Mouse (Mus musculus) ES-E14 (cell line): ENCODE results near the gene Pde6h. TPM values are rescaled to one million over a fixed set of nuclear protein-coding genes. Genes with fewer than 3 reads are reported as not detected.

Source experiments
- DNase-seq: peaks from one replicate; pipeline ENCODE4 v3.0.0-alpha.2; 2013; ENCODE audit warnings: low read depth, low spot score
- H3K27ac ChIP-seq: 2 replicates; pipeline ENCODE4 v1.5.1; 2012; ENCODE audit warnings: low read depth, mild to moderate bottlenecking, low read length, moderate library complexity, mixed read lengths; ENCODE audit not compliant: poor library complexity, insufficient read depth, severe bottlenecking
- H3K36me3 ChIP-seq: 2 replicates; pipeline ENCODE4 v1.6.1; 2012; ENCODE audit warnings: mild to moderate bottlenecking, low read length, moderate library complexity, mixed read lengths; ENCODE audit not compliant: control insufficient read depth, poor library complexity, insufficient read depth, severe bottlenecking
- H3K4me1 ChIP-seq, 2 experiments: fragments of 150-350 bp in 1 of 2; sonication (generic) in 1 of 2; 2 replicates each; pipeline ENCODE4 v1.6.1; 2012; ENCODE audit warnings: low read length in 2 of 2, mild to moderate bottlenecking in 1 of 2, mixed read lengths in 1 of 2; ENCODE audit not compliant: control insufficient read depth in 2 of 2, insufficient read depth in 2 of 2, poor library complexity in 1 of 2
- H3K4me3 ChIP-seq, 2 experiments: fragments of 150-350 bp in 1 of 2; sonication (generic) in 1 of 2; 2 replicates each; pipeline ENCODE4 v1.5.1; 2012; ENCODE audit warnings: low read length in 2 of 2, low read depth in 1 of 2, mild to moderate bottlenecking in 1 of 2, mixed read lengths in 1 of 2; ENCODE audit not compliant: insufficient read depth in 1 of 2, poor library complexity in 1 of 2, severe bottlenecking in 1 of 2
- H3K9ac ChIP-seq: 2 replicates; pipeline ENCODE4 v1.6.1; 2012; ENCODE audit warnings: low read depth, mild to moderate bottlenecking, low read length, mixed read lengths; ENCODE audit not compliant: poor library complexity, insufficient read depth, severe bottlenecking
- H3K9me3 ChIP-seq: fragments of 150-350 bp; sonication (generic); 2 replicates; pipeline ENCODE4 v1.6.1; 2012; ENCODE audit warnings: low read depth, mild to moderate bottlenecking, low read length; ENCODE audit not compliant: control insufficient read depth, insufficient read depth
- CHD2 ChIP-seq: IDR thresholded peaks from 2 replicates; pipeline ENCODE4 v1.6.1; 2014; ENCODE audit warnings: mild to moderate bottlenecking, low read depth, low read length, inconsistent platforms
- HCFC1 ChIP-seq: IDR thresholded peaks from 2 replicates; pipeline ENCODE4 v1.6.1; 2012; ENCODE audit warnings: low read length, inconsistent platforms, borderline replicate concordance; ENCODE audit not compliant: insufficient read depth
- MAFK ChIP-seq: IDR thresholded peaks from 2 replicates; pipeline ENCODE4 v1.6.1; 2014; ENCODE audit warnings: mild to moderate bottlenecking, low read depth, low read length, inconsistent platforms; ENCODE audit not compliant: insufficient read depth
- ZC3H11A ChIP-seq: IDR thresholded peaks from 2 replicates; pipeline ENCODE4 v1.6.1; 2012; ENCODE audit warnings: low read depth, mild to moderate bottlenecking, inconsistent platforms, low read length, borderline replicate concordance
- ZNF384 ChIP-seq: IDR thresholded peaks from 2 replicates; pipeline ENCODE4 v1.6.1; 2012; ENCODE audit warnings: low read depth, low read length, inconsistent platforms
- in situ Hi-C, 2 experiments: fragments of 600-800 bp; cut with MboI; formaldehyde crosslinking; loops; one replicate each; pipeline ENCODE4 v1.15.1; 2025; ENCODE audit warnings: low sequenced_read_pairs in 2 of 2, inconsistent platforms in 1 of 2; ENCODE audit not compliant: unreplicated experiment in 2 of 2
- total RNA-seq: library from RNA; depleted of rRNA; stranded (reverse); fragments of 300-350 nt; gene quantifications from 2 replicates; pipeline ENCODE4 v1.2.3, GENCODE M21; 2012

The Pde6h gene
- total RNA-seq, 1 experiment: 0.45 TPM

DNA sequence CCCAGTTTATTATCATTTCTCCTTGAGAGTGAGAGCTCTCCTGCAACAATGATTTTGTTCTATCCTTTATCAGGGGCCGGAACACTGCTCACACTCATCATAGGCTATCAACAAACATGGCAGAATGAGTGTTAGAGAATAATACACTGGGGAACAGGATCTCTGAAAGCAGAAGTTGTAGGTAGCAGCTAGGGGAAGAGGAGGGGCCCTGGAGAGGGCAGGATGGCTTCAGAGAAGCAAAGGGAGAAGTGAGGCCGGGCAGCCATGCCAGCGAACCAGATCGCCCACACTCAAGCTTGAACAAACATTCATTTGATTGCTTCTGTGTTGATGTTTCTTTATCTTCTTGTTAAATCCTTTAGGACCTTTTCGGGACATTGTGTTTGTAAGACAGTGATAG is 22.6 kb downstream of the Pde6h start:
- no peak for DNase-seq
- in situ Hi-C loops: no loop called here
- Histone ChIP-seq H3K36me3 (no peaks in the 10 kb centered on the region), H3K27ac (no peak overlapping the region), H3K9ac (no peak overlapping the region), H3K9me3 (no peaks in the 10 kb centered on the region), H3K4me1 (peaks cover 0 to 5% of the 10 kb centered on the region in 2 experiments; a peak in 2 of 4 replicates), H3K4me3 (no peak overlapping the region)
- no peak for TF ChIP-seq HCFC1
- no peak for TF ChIP-seq ZNF384
- TF ChIP-seq CHD2: no peak
- no peak for TF ChIP-seq ZC3H11A
- no peak for TF ChIP-seq MAFK

DNA sequence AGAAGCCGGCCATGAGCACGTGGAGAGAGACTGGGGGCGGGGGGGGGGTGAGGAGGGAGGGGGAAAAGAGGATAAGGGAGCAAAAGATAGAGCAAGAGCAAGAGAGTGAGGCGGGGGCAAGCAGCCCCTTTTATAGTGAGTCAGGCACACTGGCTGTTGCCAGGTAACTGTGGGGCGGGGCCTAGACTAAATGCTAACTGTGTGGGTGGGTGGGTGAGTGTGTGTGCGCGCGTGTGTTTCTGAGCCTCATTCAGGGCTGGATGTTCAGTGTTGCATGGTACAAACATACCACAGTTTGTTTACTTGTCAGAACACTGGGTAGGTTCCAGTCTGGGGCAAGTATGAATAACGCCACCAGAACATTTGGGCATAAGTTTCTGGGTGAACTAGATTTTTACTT is 23.3 kb downstream of the Pde6h start:
- H3K4me3 ChIP-seq: no peak overlapping the region
- no peaks in the 10 kb centered on the region for H3K36me3 ChIP-seq
- no peaks in the 10 kb centered on the region for H3K9me3 ChIP-seq
- H3K9ac ChIP-seq: no peak overlapping the region
- in situ Hi-C loops: no loop called here
- no peak for DNase-seq
- H3K27ac ChIP-seq: no peak overlapping the region
- 0 out of 4 replicates have a peak, but pooled peaks cover 0 to 2% of the 10 kb centered on the region in 2 experiments for H3K4me1 ChIP-seq
- TF ChIP-seq ZNF384 (no peak), MAFK (no peak), HCFC1 (no peak), ZC3H11A (no peak)

GRCm38 (mm10) chr6:136947716-136948115 is 24.1 kb downstream of the Pde6h start:
- Histone ChIP-seq H3K4me3 (no peak overlapping the region), H3K27ac (no peak overlapping the region), H3K9ac (no peak overlapping the region), H3K9me3 (no peaks in the 10 kb centered on the region), H3K36me3 (no peaks in the 10 kb centered on the region), H3K4me1 (no peaks in the 10 kb centered on the region)
- TF ChIP-seq HCFC1: no peak
- TF ChIP-seq CHD2: no peak
- no peak for TF ChIP-seq ZNF384
- no peak for DNase-seq
- in situ Hi-C loops: no loop called here

DNA sequence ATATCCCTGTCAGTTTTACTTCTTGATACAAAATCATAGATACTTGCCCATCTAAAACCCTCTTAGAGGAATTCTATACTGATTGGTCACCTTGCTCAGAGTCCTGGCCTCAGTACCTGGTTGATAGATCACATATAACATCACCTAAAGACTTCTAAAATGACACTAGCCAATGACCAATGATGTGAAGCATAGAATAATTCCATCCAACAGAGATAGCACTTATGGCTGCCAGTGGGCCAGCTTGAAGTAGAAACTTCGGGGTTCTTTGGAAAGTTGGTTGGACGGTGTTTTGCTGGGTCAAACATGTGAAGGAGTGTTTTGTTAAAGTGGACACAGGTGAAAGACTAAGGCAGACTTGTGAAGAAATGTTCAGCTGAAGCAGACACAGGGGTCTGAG is 26.5 kb downstream of the Pde6h start:
- no peaks in the 10 kb centered on the region for H3K36me3 ChIP-seq
- in situ Hi-C loops: no loop called here

GRCm38 (mm10) chr6:136952930-136953329 is 29.3 kb downstream of the Pde6h start:
- H3K9ac ChIP-seq: no peak overlapping the region

More for the DNA sequence above, 26.5 kb downstream of the Pde6h start:
- no peak for TF ChIP-seq ZNF384
- TF ChIP-seq HCFC1: no peak
- TF ChIP-seq MAFK: no peak
- TF ChIP-seq CHD2: no peak
- no peak for TF ChIP-seq ZC3H11A
- DNase-seq: no peak
- Histone ChIP-seq H3K4me1 (no peaks in the 10 kb centered on the region; a peak in 1 of 4 replicates), H3K27ac (no peak overlapping the region), H3K9ac (no peak overlapping the region), H3K4me3 (no peak overlapping the region), H3K9me3 (no peaks in the 10 kb centered on the region)

More at GRCm38 (mm10) chr6:136952930-136953329, 29.3 kb downstream of the Pde6h start:
- H3K4me3 ChIP-seq: no peak overlapping the region
- in situ Hi-C loops: no loop called here
- H3K36me3 ChIP-seq: no peaks in the 10 kb centered on the region
- H3K9me3 ChIP-seq: no peaks in the 10 kb centered on the region
- H3K4me1 ChIP-seq: peaks cover 0 to 5% of the 10 kb centered on the region in 2 experiments; a peak in 1 of 4 replicates
- no peak for TF ChIP-seq ZC3H11A
- no peak for DNase-seq
- H3K27ac ChIP-seq: no peak overlapping the region
